Mouse (Mus musculus) megakaryocyte, embryonic 14.5 days (primary cell): ENCODE measurements around the gene Pnpla2.

Experiments used
- FLI1 ChIP-seq: IDR thresholded peaks from 2 replicates; pipeline ENCODE4 v1.6.1; 2012; ENCODE audit warnings: low read length, inconsistent platforms, mixed read lengths
- GATA1 ChIP-seq: IDR thresholded peaks from 3 replicates; pipeline ENCODE4 v1.6.1; 2012; ENCODE audit warnings: mixed read lengths, low read length, inconsistent platforms, borderline replicate concordance

DNA sequence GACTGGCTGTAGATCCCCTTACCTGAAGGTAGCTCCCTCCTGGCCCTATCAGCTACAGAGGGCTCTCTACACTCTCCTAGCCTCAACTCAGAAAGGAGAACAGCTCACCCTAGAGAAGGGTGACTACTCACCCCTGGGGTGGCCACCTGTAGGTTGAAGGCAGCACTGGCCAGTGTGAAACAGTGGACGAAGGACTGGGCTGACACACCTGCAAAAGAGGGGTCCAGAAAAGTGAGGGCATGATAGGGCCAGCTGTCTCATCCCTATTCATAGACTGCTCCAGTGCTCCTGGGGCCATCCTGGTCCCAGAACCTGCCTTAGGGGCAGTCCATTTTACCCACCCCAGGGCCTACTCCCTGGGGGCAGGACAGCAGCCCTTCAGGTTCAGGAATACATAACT, 43.3 kb upstream of the Pnpla2 start:
- TF ChIP-seq GATA1: no peak
- TF ChIP-seq FLI1: no peak
